23 mouse cellular contexts compared by ENCODE assay signal in genomic region chr9:37623981-37624380, GRCm38 (mm10). TPM values are rescaled to one million over a fixed set of nuclear protein-coding genes. Genes with fewer than 3 reads are reported as not detected.
DNase-seq lines count a peak whose midpoint lies in the region; ATAC-seq and TF ChIP-seq lines count a peak whose summit lies in the region.
"Had no signal": no experiment of that assay in that cellular context is flagged by ENCODE, and none has a peak within 500 bp of the region (broad histone marks: within the 10 kb centered on the region; RNA-seq: fewer than 3 reads in every experiment).

No protein-coding gene starts in this region.

- H3K4me2 ChIP-seq in forebrain, embryonic 16.5 days (ENCODE audit: low read length): no peak overlapping the region
- no peak overlapping the region for H3K4me2 ChIP-seq in forebrain, embryonic 11.5 days (ENCODE audit: low read depth, low read length, severe bottlenecking)
- H3K4me2 ChIP-seq in neural tube, embryonic 13.5 days: no peak overlapping the region
- H3K4me2 ChIP-seq: embryonic facial prominence, embryonic 13.5 days; heart, embryonic 13.5 days; hindbrain, embryonic 14.5 days; intestine, embryonic 15.5 days had no signal

- ATAC-seq in forebrain, embryonic 16.5 days: peak; percentile 29
- ATAC-seq in forebrain, embryonic 11.5 days (replicated peaks; ENCODE audit: low FRiP score): no peak
- ATAC-seq in neural tube, embryonic 13.5 days (ENCODE audit: low read depth): no peak
- ATAC-seq: intestine, embryonic 15.5 days had no signal

- no peak overlapping the region for H3K4me3 ChIP-seq in forebrain, embryonic 16.5 days (replicated peaks; ENCODE audit: low read length)
- no peak overlapping the region for H3K4me3 ChIP-seq in forebrain, embryonic 11.5 days (ENCODE audit: low read depth, low read length)
- no peak overlapping the region for H3K4me3 ChIP-seq in layer of hippocampus, adult 2 months
- no peak overlapping the region for H3K4me3 ChIP-seq in neural tube, embryonic 13.5 days
- H3K4me3 ChIP-seq: embryonic facial prominence, embryonic 13.5 days; heart, embryonic 13.5 days; intestine, embryonic 15.5 days had no signal

- H3K9ac ChIP-seq in forebrain, embryonic 16.5 days (replicated peaks; ENCODE audit: low read depth, low read length): no peak overlapping the region
- no peak overlapping the region for H3K9ac ChIP-seq in forebrain, embryonic 11.5 days (ENCODE audit: low read length)
- H3K9ac ChIP-seq in neural tube, embryonic 13.5 days: no peak overlapping the region
- H3K9ac ChIP-seq: embryonic facial prominence, embryonic 13.5 days; heart, embryonic 13.5 days; hindbrain, embryonic 14.5 days; intestine, embryonic 15.5 days had no signal

- H3K36me3 ChIP-seq in forebrain, embryonic 16.5 days (ENCODE audit: control insufficient read depth, insufficient read depth): no peaks in the 10 kb centered on the region
- H3K36me3 ChIP-seq in forebrain, embryonic 11.5 days (ENCODE audit: control insufficient read depth, insufficient read depth, low read length): no peaks in the 10 kb centered on the region
- no peaks in the 10 kb centered on the region for H3K36me3 ChIP-seq in neural tube, embryonic 13.5 days
- H3K36me3 ChIP-seq: embryonic facial prominence, embryonic 13.5 days; heart, embryonic 13.5 days; intestine, embryonic 15.5 days had no signal

- no peak for DNase-seq in forebrain, embryonic 11.5 days (ENCODE audit: low spot score)
- DNase-seq in layer of hippocampus, adult 2 months (ENCODE audit: low spot score in 2 of 2): no peak
- DNase-seq in layer of hippocampus, postnatal 14 days (ENCODE audit: low spot score in 2 of 2): no peak
- no peak for DNase-seq in neural tube, embryonic 10.5 days (ENCODE audit: extremely low spot score, low spot score)
- no peak for DNase-seq in cerebellum, adult 11-12 months
- DNase-seq: adrenal gland, adult 2 months; adrenal gland, postnatal 25 days; cerebellum, adult 11 months; cerebellum, adult 9-10 months; cerebellum, postnatal 25 days; gastrocnemius, postnatal 36 days; heart, adult 11 months; heart, postnatal 4 days; kidney, adult 18-20 months had no signal

- peak overlapping the region; percentile 81 for H3K27ac ChIP-seq in forebrain, embryonic 16.5 days (ENCODE audit: low read length)
- H3K27ac ChIP-seq in forebrain, embryonic 11.5 days (ENCODE audit: low read depth, low read length): no peak overlapping the region
- peak overlapping the region; percentile 94 for H3K27ac ChIP-seq in layer of hippocampus, adult 2 months
- peak overlapping the region; percentile 95; the same call in 1 of the 2 replicates for H3K27ac ChIP-seq in neural tube, embryonic 13.5 days (replicated peaks)
- H3K27ac ChIP-seq: embryonic facial prominence, embryonic 13.5 days; heart, embryonic 13.5 days; intestine, embryonic 15.5 days had no signal

- TF ChIP-seq CTCF in layer of hippocampus, adult 2 months (conservative IDR thresholded peaks at IDR 0.05): no peak

- H3K27me3 ChIP-seq in forebrain, embryonic 16.5 days (replicated peaks; ENCODE audit: control insufficient read depth, insufficient read depth, low read length): no peaks in the 10 kb centered on the region
- H3K27me3 ChIP-seq in forebrain, embryonic 11.5 days (ENCODE audit: control insufficient read depth, insufficient read depth, low read length): no peaks in the 10 kb centered on the region
- H3K27me3 ChIP-seq in neural tube, embryonic 13.5 days: no peaks in the 10 kb centered on the region
- H3K27me3 ChIP-seq: embryonic facial prominence, embryonic 13.5 days; heart, embryonic 13.5 days; intestine, embryonic 15.5 days had no signal

- H3K9me3 ChIP-seq in forebrain, embryonic 16.5 days (ENCODE audit: control insufficient read depth, low read length): no peaks in the 10 kb centered on the region
- no peaks in the 10 kb centered on the region for H3K9me3 ChIP-seq in forebrain, embryonic 11.5 days (ENCODE audit: control insufficient read depth, low read length)
- H3K9me3 ChIP-seq in neural tube, embryonic 13.5 days: no peaks in the 10 kb centered on the region
- H3K9me3 ChIP-seq: embryonic facial prominence, embryonic 13.5 days; heart, embryonic 13.5 days; intestine, embryonic 15.5 days had no signal

- H3K4me1 ChIP-seq in forebrain, embryonic 16.5 days (replicated peaks; ENCODE audit: control insufficient read depth, insufficient read depth, low read length): peaks cover 38% of the 10 kb centered on the region
- H3K4me1 ChIP-seq in forebrain, embryonic 11.5 days (replicated peaks; ENCODE audit: control insufficient read depth, insufficient read depth, low read length): peaks cover 6% of the 10 kb centered on the region
- peaks cover 40% of the 10 kb centered on the region for H3K4me1 ChIP-seq in neural tube, embryonic 13.5 days (replicated peaks)

- 58% methylated on average over 3 of the region's 3 CpGs for WGBS in forebrain, embryonic 16.5 days
- WGBS in forebrain, embryonic 11.5 days: 94% methylated on average over 3 of the region's 3 CpGs
- WGBS in neural tube, embryonic 13.5 days: 85% methylated on average over 3 of the region's 3 CpGs

RNA-seq across cellular contexts. Expression of gene Spa17, which starts 10.5 kb away (rescaled TPM):
- 6.1 and 6.9 TPM in 2 replicates for polyA plus RNA-seq in forebrain, embryonic 16.5 days (2015; fragmentation: Nextera tagmentation; extraction: Ambion mirVana)
- 16.7 and 20.6 TPM in 2 replicates for polyA plus RNA-seq in forebrain, embryonic 11.5 days (2014; fragmentation: Nextera tagmentation; extraction: Ambion mirVana)
- 1 to 10 TPM; 1.5 to 1.9 TPM for total RNA-seq in layer of hippocampus, adult 2 months (2021)
- total RNA-seq in layer of hippocampus, postnatal 14 days (2021): 1 to 10 TPM; 1.5 to 4.3 TPM
- polyA plus RNA-seq in neural tube, embryonic 13.5 days (2015; fragmentation: Nextera tagmentation; extraction: Ambion mirVana): 10.9 and 12.1 TPM in 2 replicates

RNA-seq across cellular contexts. Expression of gene Tbrg1, which starts 33.1 kb away (rescaled TPM):
- polyA plus RNA-seq in forebrain, embryonic 16.5 days (2015; fragmentation: Nextera tagmentation; extraction: Ambion mirVana): 79.2 and 80.7 TPM in 2 replicates
- 128 TPM in 2 replicates for polyA plus RNA-seq in forebrain, embryonic 11.5 days (2014; fragmentation: Nextera tagmentation; extraction: Ambion mirVana)
- 10 to 100 TPM; 46.9 to 47.0 TPM for total RNA-seq in layer of hippocampus, adult 2 months (2021)
- total RNA-seq in layer of hippocampus, postnatal 14 days (2021): 10 to 100 TPM; 50.8 to 50.9 TPM
- polyA plus RNA-seq in neural tube, embryonic 13.5 days (2015; fragmentation: Nextera tagmentation; extraction: Ambion mirVana): 99.3 and 100 TPM in 2 replicates

RNA-seq across cellular contexts. Expression of gene Panx3, which starts 45.1 kb away (rescaled TPM):
- 0.96 TPM in 1 of 2 replicates, not detected in the other for polyA plus RNA-seq in forebrain, embryonic 16.5 days (2015; fragmentation: Nextera tagmentation; extraction: Ambion mirVana)
- polyA plus RNA-seq in forebrain, embryonic 11.5 days (2014; fragmentation: Nextera tagmentation; extraction: Ambion mirVana): 0.32 TPM in 1 of 2 replicates, not detected in the other
- total RNA-seq in layer of hippocampus, adult 2 months (2021): not detected
- total RNA-seq in layer of hippocampus, postnatal 14 days (2021): not detected
- polyA plus RNA-seq in neural tube, embryonic 13.5 days (2015; fragmentation: Nextera tagmentation; extraction: Ambion mirVana): 0.22 TPM in 1 of 2 replicates, not detected in the other
- total RNA-seq: gastrocnemius, adult 8-10 months; gastrocnemius, postnatal 36 days; heart, postnatal 4 days had no signal
- polyA plus RNA-seq: cortical plate, adult 2 months; heart, postnatal 0 days; intestine, embryonic 15.5 days had no signal
